Mouse (Mus musculus): ENCODE measurements at regions not wholly inside any gene's neighbourhood (a gene's known extent, or its start where the extent isn't known, plus 50 kb on each side); places are given as distances from the start of the nearest gene placed in this dataset.
A peak's percentile ranks its signal among the peaks of the same experiment; 100 is the strongest.

DNA sequence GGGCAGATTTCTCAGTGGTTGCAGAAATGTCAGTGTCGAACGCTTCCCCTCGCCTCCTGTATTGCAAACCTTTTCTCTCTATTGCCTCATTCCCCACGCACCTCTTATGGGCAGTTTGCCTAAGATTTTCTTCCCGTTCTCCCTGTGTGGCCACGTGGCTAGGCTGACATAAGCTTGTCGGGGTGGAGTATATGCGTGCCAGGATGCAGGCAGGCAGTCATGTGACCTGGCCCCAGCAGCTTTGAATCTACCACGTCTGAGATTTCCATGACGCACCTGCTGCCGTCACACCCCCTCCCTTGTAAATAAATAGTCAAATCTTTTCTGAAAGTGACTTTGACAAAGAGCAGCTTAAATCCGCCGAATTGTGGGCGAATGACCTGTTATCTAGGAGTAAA lies 147.1 kb upstream of the Jade1 start:
- no peaks in the 10 kb centered on the region for H3K4me1 ChIP-seq (replicated peaks)
- DNase-seq (peak; percentile 8), ATAC-seq (ENCODE audit: low read depth) (0 out of 2 replicates have a peak, but pooled peaks have one; percentile 43)
- peak overlapping the region; percentile 22; the same call in 1 of the 2 replicates for H3K4me3 ChIP-seq (replicated peaks)
- peak overlapping the region; percentile 48 for H3K4me2 ChIP-seq
- no peak overlapping the region for H3K27ac ChIP-seq
- no peaks in the 10 kb centered on the region for H3K36me3 ChIP-seq
- no peak overlapping the region for H3K9ac ChIP-seq
- no peaks in the 10 kb centered on the region for H3K27me3 ChIP-seq
- no peaks in the 10 kb centered on the region for H3K9me3 ChIP-seq (replicated peaks)
- 9% methylated on average over 14 of the region's 14 CpGs for WGBS (ENCODE audit: insufficient replicate concordance)

DNA sequence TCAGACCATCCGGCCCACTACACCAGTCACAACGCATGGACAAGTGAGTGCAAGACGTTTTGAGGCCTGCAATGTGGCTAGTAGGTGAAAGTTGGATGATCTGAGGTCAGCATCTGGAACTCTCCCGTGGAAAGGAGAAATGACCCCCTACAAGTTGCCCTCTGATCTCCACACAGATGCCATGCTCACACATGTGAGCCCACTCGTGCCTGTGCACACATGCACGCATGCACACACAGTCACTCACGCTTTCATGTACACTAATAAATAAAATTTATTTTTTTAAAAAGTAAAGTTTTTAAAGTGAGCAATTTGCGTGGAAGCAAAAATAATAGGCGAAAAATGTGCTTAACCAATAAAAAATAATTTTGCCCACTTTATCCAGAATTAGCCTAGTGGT lies 147.5 kb upstream of the Jade1 start:
- 69% methylated on average over 9 of the region's 9 CpGs for WGBS (ENCODE audit: insufficient replicate concordance)
- Histone ChIP-seq H3K9ac (no peak overlapping the region), H3K9me3 (replicated peaks) (no peaks in the 10 kb centered on the region), H3K27ac (no peak overlapping the region), H3K4me2 (peak overlapping the region; percentile 48; the same call in 1 of the 2 replicates), H3K36me3 (no peaks in the 10 kb centered on the region), H3K27me3 (no peaks in the 10 kb centered on the region), H3K4me3 (replicated peaks) (no peak overlapping the region), H3K4me1 (replicated peaks) (no peaks in the 10 kb centered on the region)
- DNase-seq (no peak), ATAC-seq (ENCODE audit: low read depth) (no peak)

DNA sequence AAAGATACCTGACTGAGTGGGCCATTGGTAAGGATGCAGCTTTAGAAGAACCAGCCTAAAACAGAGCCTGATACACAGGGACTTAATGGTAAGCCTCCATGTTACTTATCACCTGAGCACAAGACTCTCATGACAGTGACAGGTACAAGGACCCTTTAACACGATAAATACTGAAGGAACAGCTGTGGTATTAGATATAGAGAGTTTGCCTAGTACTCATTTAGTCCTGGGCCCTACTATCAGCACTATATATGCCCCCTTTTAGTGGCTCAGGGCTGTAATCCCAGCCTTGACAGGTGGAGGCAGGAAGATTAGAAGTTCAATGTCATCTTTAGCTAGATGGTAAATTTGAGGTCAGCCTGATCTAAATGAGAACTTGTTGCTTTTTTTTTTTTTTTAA lies 148.0 kb upstream of the Jade1 start:
- no peaks in the 10 kb centered on the region for H3K36me3 ChIP-seq
- H3K27me3 ChIP-seq, result no peaks in the 10 kb centered on the region
- no peaks in the 10 kb centered on the region for H3K4me1 ChIP-seq (replicated peaks)
- no peaks in the 10 kb centered on the region for H3K9me3 ChIP-seq (replicated peaks)
- H3K9ac ChIP-seq, result no peak overlapping the region
- H3K27ac ChIP-seq, result no peak overlapping the region
- no peak for ATAC-seq (ENCODE audit: low read depth)
- DNase-seq, result no peak
- 29% methylated on average over 1 of the region's 1 CpGs for WGBS (ENCODE audit: insufficient replicate concordance)
- H3K4me3 ChIP-seq (replicated peaks), result no peak overlapping the region
- no peak overlapping the region for H3K4me2 ChIP-seq

DNA sequence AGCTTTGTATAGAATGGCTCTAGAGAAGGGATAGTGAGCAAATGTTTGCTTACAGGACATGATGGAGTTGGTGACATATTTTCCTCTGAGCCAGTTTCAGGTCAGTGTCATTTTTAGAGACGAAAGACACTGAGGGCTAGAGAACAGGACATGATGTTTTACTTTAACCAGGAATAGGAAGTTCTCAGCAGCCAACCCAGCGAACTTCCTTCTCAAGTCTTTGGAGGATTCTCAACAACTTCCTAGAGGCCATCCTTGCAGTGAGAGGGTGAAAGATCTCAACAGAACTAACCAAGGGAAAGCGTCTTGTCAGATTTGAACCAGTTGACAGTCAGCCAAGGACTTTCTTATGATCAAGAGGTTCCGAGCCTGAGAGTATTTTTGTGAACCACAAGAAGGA lies 153.7 kb upstream of the Jade1 start:
- no peak overlapping the region for H3K27ac ChIP-seq
- DNase-seq (no peak), ATAC-seq (ENCODE audit: low read depth) (no peak)
- H3K9me3 ChIP-seq (replicated peaks), result no peaks in the 10 kb centered on the region
- no peaks in the 10 kb centered on the region for H3K4me1 ChIP-seq (replicated peaks)
- no peak overlapping the region for H3K4me2 ChIP-seq
- no peak overlapping the region for H3K4me3 ChIP-seq (replicated peaks)
- no peaks in the 10 kb centered on the region for H3K27me3 ChIP-seq
- WGBS (ENCODE audit: insufficient replicate concordance), result 58% methylated on average over 4 of the region's 4 CpGs
- H3K9ac ChIP-seq, result no peak overlapping the region
- no peaks in the 10 kb centered on the region for H3K36me3 ChIP-seq

DNA sequence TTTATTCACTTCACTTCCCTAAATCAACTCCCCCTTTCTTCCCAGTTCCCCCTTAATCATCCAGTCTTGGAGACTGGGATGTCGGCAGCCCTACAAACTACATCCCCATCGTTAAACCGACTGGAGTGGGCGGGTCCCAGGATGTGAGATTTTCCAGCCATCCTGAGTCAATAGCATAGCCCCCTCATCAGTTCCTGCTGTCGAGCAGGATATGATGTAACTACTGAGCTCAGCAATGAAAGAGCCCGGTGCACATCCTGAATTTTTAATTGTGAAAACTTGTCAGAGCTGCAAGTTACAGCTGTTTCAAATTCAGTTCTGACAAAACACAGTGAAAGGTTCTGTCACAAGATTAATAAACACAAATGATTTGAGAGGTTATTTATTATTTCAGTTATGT lies 165.7 kb upstream of the Jade1 start:
- no peaks in the 10 kb centered on the region for H3K9me3 ChIP-seq (replicated peaks)
- H3K9ac ChIP-seq, result no peak overlapping the region
- WGBS (ENCODE audit: insufficient replicate concordance), result 31% methylated on average over 6 of the region's 6 CpGs
- ATAC-seq (ENCODE audit: low read depth) (no peak), DNase-seq (no peak)
- no peak overlapping the region for H3K4me3 ChIP-seq (replicated peaks)
- H3K27me3 ChIP-seq, result no peaks in the 10 kb centered on the region
- no peak overlapping the region for H3K27ac ChIP-seq
- H3K36me3 ChIP-seq, result no peaks in the 10 kb centered on the region
- no peak overlapping the region for H3K4me2 ChIP-seq
- 0 out of 2 replicates have a peak, but pooled peaks cover 3% of the 10 kb centered on the region for H3K4me1 ChIP-seq (replicated peaks)

DNA sequence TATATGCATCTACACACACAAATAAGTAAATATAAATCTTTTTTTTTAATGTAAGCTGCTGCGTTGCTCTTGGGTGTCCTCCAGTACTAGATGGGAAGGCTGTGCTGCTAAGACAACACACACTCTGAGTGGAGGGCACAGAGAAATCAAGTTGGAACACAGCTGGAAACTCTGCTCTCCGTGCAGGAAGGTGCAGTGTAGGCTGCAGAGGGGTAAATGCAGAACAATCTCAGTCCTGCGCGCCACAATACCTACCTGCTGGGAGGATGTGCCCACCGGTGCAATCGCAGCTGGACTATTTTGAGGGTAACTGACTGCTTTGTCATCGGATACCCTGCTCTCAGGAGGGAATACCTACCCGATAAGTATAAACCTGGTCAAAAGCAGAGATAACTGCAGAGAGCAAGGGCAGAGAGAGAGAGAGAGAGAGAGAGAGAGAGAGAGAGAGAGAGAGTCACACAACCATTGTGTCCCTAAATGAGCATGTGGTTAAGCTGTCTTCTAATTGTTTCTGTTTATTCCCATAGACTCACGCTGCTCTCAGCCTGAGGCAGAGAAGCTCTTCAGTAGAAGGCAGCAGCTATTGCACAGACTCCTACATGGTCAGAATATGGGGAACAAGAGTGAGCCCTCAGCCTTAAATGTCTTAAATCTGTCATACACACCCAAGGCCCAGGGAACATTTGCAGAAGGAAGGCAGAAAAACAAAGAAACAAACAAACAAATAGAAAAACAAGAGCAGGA lies 167.9 kb upstream of the Jade1 start:
- Histone ChIP-seq H3K27me3 (no peaks in the 10 kb centered on the region), H3K9me3 (replicated peaks) (no peaks in the 10 kb centered on the region), H3K27ac (no peak overlapping the region), H3K4me3 (replicated peaks) (no peak overlapping the region), H3K4me1 (replicated peaks) (0 out of 2 replicates have a peak, but pooled peaks cover 3% of the 10 kb centered on the region), H3K4me2 (no peak overlapping the region), H3K9ac (no peak overlapping the region), H3K36me3 (no peaks in the 10 kb centered on the region)
- WGBS (ENCODE audit: insufficient replicate concordance), result 62% methylated on average over 9 of the region's 9 CpGs
- ATAC-seq (ENCODE audit: low read depth) (no peak), DNase-seq (no peak)

DNA sequence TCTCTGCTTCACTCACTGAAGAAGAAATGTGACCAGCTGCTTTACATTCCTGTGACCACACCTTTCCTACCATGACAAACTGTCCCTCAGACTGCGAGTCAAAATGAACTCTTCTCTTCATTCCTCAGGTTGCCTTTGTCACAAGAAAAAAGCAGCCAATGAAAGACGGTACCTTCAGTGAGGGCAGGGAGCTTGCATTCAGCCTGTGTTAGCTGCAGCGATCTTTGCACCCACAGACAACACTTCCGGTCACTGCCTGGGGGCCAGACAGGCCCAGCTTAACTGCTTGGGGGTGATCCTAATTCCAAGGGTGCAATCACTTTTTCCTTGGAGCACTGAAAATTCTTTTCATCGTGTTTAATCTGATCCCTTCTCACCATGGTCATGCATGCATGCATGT lies 169.2 kb upstream of the Jade1 start:
- WGBS (ENCODE audit: insufficient replicate concordance), result 48% methylated on average over 5 of the region's 5 CpGs
- no peak for DNase-seq
- Histone ChIP-seq H3K27ac (no peak overlapping the region), H3K9me3 (replicated peaks) (no peaks in the 10 kb centered on the region), H3K36me3 (no peaks in the 10 kb centered on the region), H3K9ac (no peak overlapping the region), H3K27me3 (no peaks in the 10 kb centered on the region), H3K4me3 (replicated peaks) (no peak overlapping the region), H3K4me1 (replicated peaks) (0 out of 2 replicates have a peak, but pooled peaks cover 3% of the 10 kb centered on the region), H3K4me2 (no peak overlapping the region)
- no peak for ATAC-seq (ENCODE audit: low read depth)

DNA sequence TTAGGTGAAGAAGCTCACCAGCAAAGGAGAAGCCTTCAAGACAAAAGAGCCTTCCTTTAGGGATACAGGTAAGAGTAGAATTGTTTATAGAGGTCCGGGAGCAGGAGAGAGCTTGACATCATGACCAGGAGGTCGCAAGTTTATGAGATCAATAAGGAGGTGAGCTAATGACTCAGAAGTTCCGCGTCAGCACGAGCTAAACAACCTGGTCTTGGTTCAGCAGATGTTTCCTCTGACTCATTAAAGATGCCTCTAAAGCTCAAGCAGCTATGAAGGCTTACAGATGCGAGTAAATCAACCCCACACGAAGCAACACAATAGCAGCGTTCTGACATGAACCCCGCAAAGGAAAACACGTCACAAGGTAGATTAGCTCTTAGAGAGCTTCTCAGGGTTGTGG lies 171.1 kb upstream of the Jade1 start:
- 56% methylated on average over 10 of the region's 10 CpGs for WGBS (ENCODE audit: insufficient replicate concordance)
- no peak for DNase-seq
- H3K9me3 ChIP-seq (replicated peaks), result no peaks in the 10 kb centered on the region
- no peaks in the 10 kb centered on the region for H3K27me3 ChIP-seq
- H3K9ac ChIP-seq, result no peak overlapping the region
- no peak overlapping the region for H3K4me3 ChIP-seq (replicated peaks)
- no peak overlapping the region for H3K4me2 ChIP-seq
- ATAC-seq (ENCODE audit: low read depth), result no peak
- 0 out of 2 replicates have a peak, but pooled peaks cover 3% of the 10 kb centered on the region for H3K4me1 ChIP-seq (replicated peaks)
- H3K36me3 ChIP-seq, result no peaks in the 10 kb centered on the region
- no peak overlapping the region for H3K27ac ChIP-seq

DNA sequence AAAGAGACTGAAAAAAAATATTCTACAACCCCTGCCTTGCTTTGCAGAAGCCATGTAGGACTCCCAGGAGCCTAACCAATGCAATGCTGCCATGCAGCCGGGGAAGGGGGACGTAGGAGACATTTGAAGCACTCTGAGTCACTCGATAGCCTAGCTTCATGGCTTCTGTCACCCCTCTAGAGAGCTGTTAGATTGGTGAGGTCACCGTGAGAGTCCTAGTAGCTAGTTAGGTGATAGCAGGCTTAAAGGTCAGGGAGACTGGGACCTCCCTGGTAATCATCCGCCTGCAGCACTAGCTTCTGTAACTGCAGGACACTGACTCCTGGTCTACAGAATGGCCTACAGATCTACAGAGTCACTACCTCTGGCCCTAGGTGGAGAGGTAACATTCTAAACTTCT lies 177.0 kb upstream of the Jade1 start:
- 69% methylated on average over 5 of the region's 5 CpGs for WGBS (ENCODE audit: insufficient replicate concordance)
- no peak for ATAC-seq (ENCODE audit: low read depth)

DNA sequence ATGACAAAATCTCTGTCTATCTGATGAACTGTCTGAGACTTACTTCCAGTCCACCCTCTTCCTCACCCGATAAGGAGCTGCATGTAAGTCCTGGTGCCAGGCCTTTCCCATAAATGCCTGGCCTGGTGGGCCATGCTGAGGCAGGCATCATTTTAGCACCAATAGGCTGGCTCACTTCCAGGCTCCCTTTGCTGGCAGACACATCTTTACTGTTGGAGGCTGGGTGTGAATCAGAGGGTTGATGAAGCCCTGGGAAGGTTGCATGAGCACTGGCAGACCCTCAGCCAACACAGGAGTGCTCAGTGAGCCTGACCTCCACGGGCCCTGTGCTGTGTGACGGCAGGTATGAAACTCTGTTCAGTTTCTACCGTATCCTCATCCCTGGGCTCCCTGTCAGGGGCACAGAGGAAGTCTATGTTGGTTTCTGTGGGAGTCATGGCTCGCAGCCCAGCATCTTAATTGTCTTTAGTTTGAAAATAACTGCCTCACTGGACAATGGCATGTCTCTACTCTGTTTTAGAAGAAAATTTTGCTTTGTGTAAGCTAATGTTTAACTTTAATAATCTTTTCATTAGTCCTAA lies 177.6 kb upstream of the Jade1 start:
- Histone ChIP-seq H3K27ac (no peak overlapping the region), H3K4me2 (no peak overlapping the region), H3K4me3 (replicated peaks) (no peak overlapping the region), H3K36me3 (no peaks in the 10 kb centered on the region), H3K4me1 (replicated peaks) (no peaks in the 10 kb centered on the region), H3K9ac (no peak overlapping the region), H3K27me3 (no peaks in the 10 kb centered on the region), H3K9me3 (replicated peaks) (no peaks in the 10 kb centered on the region)
- DNase-seq, result no peak
- ATAC-seq (ENCODE audit: low read depth), result no peak
- WGBS (ENCODE audit: insufficient replicate concordance), result 56% methylated on average over 5 of the region's 5 CpGs

More for the DNA sequence above, 177.0 kb upstream of the Jade1 start:
- no peaks in the 10 kb centered on the region for H3K9me3 ChIP-seq (replicated peaks)
- no peak overlapping the region for H3K4me2 ChIP-seq
- no peak overlapping the region for H3K9ac ChIP-seq
- no peak overlapping the region for H3K4me3 ChIP-seq (replicated peaks)
- H3K27me3 ChIP-seq, result no peaks in the 10 kb centered on the region
- no peaks in the 10 kb centered on the region for H3K36me3 ChIP-seq
- H3K4me1 ChIP-seq (replicated peaks), result no peaks in the 10 kb centered on the region
- H3K27ac ChIP-seq, result no peak overlapping the region
- no peak for DNase-seq

DNA sequence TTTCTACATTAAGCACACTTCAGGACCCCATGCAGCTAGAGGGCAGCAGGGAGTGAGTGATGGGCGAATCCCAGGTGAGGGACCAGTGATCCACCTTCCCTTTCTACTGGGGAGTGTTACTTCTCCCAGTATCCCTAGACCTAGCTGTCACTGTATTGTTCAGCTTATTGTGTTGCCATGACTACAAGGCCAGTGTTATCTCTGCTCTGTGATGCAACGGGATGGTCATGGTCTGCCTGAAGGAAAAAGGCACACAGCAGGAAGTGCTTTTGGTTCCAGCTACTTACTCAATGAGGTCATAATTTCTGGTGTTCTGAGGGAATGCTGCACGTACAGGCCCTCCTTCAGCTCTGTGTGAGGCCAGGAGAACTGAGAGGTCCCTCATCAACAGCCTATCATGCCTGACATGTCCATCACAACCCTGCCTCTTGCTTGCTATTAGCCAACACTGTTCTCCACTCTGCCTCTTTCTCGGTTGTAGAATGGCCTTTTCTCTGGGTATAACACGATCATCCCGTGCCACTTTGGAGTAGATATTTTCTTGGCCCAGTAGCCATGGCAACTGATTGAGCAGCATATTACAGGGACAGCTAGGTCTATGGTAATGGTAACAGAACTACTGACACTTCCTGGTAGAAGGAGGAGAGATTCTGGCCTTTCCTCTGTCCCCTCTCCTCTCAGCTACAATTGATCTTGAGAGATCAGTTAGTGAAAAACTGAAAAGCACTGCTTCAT lies 178.5 kb upstream of the Jade1 start:
- Histone ChIP-seq H3K9me3 (replicated peaks) (no peaks in the 10 kb centered on the region), H3K4me3 (replicated peaks) (no peak overlapping the region), H3K27me3 (no peaks in the 10 kb centered on the region), H3K36me3 (no peaks in the 10 kb centered on the region), H3K4me1 (replicated peaks) (no peaks in the 10 kb centered on the region), H3K9ac (no peak overlapping the region), H3K4me2 (no peak overlapping the region), H3K27ac (no peak overlapping the region)
- DNase-seq, result no peak
- no peak for ATAC-seq (ENCODE audit: low read depth)
- WGBS (ENCODE audit: insufficient replicate concordance), result 44% methylated on average over 6 of the region's 6 CpGs

Data from liver, embryonic 13.5 days (tissue).